Mouse (Mus musculus) testis, postnatal 14 days (tissue): ENCODE measurements around the gene Hs3st4.

Experiments
- DNase-seq: peaks from one replicate; pipeline ENCODE4 v3.0.0; 2021; ENCODE audit warnings: low spot score

The Hs3st4 gene

DNA sequence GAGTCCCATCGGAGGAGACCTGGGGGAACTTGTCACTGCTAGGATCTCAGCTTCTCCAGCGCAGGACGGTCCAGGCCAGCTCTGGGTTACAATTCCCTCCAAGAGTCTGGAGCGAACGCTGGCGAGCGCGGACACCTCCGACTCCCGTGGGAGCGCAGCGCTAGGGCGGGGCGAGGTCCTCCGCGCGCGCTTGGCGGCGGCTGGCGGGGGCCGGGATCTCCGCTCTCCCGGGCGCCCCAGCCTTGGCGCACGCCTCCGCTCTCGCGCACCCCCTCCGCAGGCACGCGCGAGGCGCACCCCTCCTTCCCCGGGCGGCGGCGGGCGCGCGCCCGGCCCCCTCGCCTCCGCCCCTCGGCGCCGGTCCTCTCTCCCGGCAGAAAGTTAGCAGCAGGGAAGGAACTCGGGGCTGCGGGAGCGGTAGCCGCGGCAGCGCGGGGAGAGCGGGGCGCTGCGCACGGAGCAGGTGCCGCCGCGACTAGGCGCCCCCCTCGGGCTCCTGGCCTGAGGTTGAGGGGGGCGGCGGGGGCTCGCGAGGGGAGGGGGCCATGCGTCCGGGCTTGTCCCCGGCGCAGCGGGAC, at the start of gene Hs3st4:
Gene Hs3st4 (plus strand): TSS at position 409 of the 578 bp plus-strand sequence.
- DNase-seq = no peak

DNA sequence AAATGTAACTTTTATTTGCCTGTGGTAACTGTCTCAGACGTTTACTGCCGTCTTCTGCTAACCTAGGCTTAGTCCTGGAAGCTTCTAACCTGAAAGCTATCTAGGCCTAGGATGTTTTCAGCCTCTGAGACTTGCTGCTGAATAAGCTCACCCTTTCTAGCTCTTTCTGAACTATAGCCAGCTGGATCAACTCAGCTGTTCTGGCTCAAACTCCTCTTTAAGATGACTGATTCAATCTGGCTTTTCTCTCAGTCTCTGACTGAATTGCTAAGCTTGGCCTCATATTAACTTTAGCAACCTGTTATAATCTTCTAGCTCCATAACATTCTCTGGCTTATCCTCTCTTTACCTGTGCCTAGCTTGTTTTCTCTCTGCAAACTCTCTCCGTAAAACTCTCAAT, 35.8 kb upstream of the Hs3st4 start:
- no peak for DNase-seq

DNA sequence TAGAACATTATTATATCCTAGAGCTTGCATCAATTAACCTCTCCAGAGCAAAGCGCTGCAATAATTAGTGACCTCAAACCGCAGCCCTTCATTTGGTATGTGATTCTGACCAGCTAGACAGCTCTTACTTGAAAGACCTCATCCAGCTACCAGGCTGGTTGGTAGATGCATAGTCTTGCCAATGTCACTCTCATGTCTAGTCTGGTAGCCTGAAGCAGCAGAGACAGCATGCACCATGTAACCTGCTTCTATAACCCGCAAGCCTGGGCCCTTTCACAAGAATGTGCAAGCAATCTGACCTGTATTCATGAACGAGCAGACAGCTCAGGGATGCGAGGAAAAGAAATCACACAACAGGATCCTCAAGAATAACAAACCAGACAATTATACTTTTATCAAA, 19.6 kb upstream of the Hs3st4 start:
- no peak for DNase-seq

DNA sequence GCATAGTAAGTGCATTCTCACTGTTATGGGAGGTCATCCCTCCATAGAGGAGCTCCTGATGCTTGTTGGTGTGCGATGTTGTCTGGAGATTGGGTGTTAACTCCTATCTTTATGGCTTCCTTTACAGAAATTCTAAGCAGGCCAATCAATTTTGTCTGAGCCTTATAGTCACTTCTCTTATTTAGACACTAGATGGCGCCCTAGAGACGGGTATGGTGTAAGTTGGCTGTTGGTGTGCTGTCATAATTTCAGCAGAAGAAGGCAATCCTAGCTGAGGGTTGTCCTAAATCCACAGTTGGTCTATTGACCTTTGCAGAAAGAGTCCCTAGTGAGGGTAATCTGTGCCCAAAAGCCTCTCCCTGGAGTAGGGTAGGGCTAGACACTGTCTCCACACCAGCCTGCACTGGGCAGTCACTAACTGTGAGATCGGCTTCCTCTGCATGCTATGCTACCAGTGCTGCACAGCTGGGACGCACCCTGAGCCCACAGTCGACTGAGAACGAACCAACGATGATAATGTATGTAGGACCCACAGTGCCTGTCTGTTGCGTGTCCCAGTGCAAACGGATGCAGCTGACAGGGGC, 18.0 kb upstream of the Hs3st4 start:
- DNase-seq = no peak

DNA sequence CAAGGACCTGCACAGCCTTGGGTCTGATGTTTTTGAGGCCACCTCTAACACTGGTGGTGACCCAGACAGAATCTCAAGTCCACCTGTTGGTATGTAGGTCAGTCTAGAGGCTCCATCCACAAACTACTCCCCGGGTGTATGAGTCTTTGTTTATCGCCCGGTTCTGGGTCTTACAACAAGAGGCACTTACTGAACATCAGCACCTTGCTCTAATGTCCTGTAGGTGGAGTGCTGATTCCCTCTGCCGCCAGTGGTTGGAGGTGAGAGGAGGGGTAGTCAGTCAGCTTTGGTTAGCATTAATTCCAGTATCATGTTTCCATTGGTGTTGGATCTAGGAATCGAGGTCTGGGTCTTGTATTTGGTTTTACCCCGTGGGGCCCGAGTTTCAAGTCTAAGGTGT, 17.2 kb upstream of the Hs3st4 start:
- no peak for DNase-seq

DNA sequence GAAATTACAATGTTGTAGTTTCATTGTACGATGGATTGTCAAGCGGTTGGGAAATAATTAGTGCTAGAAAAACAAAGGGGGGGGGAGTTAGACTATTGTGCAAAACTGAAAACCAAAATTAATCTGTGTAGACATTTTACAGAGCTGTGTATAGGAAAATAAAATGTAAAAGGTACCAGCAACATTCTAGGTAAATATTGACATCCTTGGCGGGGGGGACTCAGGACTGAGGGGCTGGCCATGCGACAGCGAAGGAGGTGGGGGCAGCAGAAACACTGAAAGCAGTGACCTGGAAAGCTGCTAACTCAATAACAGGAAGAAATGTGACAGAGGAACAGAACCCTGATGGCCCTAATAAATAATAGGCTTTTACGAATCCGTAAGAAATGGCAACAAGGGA, 7.2 kb upstream of the Hs3st4 start:
- no peak for DNase-seq

DNA sequence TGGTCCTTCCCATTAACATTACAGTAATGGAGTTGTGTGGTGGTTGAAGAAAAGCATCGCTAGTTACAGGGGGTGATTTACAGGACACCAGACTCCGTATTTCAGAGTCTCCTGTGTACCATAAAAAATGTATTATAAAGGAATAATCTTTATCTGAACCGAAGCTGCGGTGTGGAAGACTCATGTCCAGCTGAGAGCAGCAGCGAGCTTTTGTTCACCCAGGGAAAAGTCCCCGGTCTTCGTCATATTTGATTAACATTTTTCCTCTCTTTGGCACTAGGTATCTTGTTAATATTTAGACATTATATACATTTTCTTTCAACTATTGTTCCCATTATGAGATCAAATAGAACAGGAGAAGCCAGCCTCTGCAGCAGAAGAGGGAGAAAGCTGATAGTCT, 1.2 kb upstream of the Hs3st4 start:
- DNase-seq = no peak

DNA sequence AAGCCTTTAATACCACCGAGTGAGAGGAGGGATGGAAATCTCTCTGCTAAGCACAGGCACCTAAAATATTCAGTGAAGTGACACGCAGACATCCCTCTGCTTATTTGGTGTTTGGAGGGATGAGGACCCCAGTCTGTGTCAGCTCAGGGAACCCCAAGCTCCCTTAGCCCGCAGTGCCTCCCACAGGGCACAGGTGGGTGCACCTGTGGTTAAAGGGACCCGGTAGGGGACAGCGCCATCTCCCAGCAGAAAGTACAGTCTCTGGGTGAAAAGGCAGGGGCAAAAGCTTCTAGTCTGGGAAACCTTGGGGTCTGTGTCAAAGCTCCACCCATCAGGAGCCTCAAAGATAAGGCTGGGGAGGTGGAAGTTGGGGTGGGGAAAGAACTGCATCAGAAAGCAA, 659 bp upstream of the Hs3st4 start:
- no peak for DNase-seq

DNA sequence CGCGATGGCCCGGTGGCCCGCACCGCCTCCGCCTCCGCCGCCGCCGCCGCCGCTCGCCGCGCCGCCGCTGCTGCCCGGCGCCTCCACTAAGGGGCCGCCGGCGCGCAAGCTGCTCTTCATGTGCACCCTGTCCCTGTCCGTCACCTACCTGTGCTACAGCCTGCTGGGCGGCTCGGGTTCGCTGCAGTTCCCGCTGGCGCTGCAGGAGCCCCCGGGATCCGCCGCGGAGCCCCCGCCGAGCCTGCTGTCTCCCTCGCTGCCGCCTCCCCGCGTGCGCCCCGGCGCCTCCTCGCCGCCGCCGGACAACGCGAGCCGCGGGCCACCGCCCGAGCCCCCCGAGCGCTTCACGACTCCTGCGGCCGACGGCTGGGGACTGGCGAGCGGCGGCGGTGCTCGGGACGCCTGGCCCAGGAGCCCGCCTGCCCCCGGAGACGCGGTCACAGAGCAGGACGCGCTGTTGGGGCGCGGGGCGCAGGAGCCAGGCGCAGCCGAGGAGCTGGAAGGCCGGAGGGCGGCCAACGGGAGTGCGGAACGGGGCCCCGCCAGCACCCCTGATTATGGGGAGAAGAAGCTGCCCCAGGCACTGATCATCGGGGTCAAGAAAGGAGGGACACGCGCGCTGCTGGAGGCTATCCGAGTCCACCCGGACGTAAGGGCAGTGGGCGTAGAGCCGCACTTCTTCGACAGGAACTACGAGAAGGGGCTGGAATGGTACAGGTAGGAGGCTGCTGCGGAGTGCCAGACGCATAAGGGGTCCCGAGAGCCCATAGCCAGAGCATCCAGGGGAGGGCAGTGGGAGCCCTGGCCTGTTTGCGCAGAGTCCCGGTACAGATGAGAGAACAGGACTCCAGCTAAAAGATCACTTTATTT, 743 bp downstream of the Hs3st4 start:
- DNase-seq = no peak

DNA sequence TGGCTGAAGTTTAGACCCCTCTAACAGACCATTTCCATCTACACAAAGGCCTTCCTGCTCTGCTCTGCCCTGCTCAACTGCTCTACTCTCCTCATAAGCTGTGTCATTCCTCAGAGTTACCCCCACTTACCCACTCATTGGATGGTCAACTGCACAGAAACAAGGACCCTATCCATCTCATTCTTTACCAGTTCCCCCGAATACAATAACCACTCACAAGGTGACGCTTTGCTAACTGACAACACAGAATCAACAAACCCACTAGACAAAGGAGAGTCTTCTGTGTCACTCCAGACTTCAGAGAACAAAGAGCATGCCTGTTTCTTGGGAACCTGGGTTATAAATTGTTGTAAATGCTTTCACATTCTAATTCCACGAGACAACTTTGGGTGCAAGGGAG, 9.5 kb downstream of the Hs3st4 start:
- DNase-seq = no peak

DNA sequence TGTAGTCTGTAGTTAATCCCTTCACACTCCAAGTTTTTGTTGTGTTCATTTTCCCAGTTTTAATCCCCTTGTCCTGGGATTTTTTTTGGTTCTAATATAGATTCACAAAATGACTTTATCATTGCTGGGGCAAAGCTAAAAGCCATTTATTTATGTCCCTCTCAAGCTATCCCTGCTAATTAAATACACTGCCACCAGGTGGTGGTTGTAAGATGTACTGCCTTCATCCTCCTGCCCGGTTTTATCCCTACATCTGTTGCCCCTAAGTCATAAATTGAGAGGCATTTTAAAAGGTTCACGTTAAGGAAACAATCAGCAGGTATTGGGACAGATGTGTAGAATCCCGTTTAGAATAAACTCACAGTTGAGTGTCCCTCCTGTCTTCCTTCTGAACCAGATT, 14.6 kb downstream of the Hs3st4 start:
- no peak for DNase-seq

DNA sequence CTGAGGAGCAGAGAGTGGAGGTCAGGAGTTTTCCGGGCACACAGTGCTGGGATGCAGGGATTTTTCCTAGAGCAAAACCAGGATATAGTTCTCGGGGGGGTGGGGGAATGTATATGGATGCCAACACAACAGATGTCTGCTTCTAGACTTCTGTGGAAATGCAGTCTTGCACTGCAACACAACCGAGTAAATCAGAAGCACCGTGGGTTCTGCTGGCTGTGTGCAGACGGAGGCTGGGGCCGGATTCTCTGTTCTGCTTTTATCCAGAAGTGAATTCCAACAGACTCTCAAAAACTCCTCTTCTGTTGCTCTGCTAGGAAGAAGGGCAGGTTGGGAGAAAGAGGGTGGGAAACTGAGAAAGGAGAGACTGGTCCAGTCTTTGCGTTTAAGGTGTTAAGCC, 15.9 kb downstream of the Hs3st4 start:
- no peak for DNase-seq

DNA sequence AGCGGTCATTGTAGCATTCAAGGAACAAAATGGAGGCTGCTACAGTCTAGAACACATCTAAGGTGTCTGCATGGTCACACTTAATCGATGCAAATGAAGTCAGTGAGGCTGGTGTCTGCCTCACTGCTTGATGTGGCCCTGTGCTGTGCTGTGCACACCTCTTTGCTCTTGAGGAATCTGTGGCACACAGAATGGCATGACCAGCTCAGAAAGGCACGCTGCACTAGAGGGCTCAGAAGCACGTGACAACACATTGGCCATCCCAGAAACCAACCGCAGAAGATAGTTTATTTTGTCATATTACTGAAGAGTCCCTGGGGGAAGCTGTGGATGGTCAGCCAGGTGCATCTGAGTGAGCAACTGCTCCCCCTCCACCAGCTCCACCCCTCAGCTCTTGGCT, 44.2 kb downstream of the Hs3st4 start:
- DNase-seq = no peak

DNA sequence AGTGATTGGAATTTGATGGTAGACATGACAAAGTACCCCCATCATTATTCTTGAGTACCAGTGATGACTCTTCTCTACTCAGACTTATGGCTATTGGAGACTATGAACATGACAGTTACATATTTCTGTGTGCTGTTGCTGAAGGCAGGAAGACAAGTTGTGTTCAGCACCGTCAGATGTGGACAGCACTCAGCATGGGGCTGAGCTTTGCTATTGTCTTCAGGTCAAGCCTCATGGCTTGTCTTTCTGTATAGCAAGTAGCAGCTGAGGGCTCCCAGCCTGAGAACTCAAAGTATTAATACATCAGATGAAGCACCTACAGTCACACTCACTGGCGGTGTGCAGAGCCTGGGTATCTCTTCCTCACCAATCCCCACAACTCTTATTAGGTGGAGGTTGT, 49.6 kb downstream of the Hs3st4 start:
- DNase-seq = no peak

DNA sequence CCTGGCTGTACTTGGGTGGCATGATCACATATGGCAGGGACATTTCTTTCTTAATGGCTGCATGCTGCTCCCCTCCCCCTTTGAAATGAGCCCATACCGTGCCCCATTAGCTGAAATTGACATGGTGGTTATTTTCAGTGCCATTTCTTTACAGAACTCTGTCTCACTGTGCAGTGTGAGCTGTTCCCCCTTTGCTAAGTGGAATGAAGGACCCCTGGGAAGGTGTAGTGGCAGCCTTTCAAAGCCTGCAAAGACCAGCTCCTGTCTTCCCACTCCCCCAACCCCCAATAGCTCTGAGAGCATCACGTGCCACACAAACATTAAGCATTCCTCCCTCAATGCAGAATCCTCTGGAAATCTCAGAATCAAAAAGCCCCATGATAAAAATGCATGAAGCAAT, 50.7 kb downstream of the Hs3st4 start:
- no peak for DNase-seq

DNA sequence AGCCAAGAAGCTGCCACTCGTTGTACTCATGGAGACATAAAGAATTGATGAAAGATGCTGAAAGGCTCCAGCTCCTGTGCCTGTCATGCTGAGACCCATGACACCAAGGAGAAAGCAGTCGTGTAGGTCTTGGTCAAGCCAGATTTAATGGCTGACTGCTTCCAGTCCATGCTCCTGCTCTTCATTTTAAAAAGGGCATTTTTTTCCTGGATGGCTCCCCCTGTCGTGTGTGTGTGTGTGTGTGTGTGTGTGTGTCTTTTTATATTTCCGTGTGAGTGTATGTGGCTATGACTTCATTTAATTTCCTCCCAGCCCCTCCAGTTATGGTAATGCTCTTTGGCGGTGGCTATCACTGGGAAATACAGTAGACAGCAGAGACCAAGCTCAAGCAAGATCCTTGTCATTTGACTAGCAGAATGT, 54.6 kb downstream of the Hs3st4 start:
- DNase-seq = no peak

DNA sequence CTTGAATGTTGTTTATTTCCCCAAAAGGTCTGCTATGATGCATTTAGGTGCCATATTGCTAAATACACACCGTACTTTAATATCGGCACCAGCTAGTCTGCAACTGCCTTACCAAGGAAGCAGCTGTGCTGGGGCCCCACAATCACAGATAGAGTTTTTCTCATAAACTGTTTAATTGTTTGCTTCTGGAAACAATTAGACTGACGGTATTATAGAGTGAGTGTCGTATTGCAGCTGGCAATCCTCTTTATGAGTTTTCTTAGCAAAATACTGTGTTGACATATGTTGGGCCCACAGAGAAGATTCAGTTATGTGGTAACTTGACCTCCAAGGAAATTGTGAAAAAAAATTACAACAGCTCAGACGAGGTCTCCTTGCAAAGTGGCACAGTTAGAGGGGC, 56.5 kb downstream of the Hs3st4 start:
- no peak for DNase-seq

DNA sequence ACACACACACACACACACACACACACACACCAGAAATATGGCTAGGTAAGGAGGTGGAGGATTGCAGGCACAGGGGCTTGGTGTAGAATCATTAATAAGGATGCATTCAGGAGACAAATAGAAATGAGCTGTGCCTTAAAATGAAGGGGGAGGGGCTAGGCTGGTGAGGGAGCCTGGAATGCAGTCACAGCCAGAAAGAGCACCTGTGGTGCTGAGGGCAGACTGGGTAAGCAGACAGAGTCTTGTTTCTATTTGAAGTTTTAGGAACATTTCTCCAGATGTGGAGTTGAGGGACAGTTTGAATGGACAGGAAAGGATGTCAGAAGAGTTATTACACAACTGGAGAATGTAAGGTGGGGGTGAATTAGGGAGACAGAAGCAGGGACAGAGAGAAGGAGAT, 64.7 kb downstream of the Hs3st4 start:
- no peak for DNase-seq

DNA sequence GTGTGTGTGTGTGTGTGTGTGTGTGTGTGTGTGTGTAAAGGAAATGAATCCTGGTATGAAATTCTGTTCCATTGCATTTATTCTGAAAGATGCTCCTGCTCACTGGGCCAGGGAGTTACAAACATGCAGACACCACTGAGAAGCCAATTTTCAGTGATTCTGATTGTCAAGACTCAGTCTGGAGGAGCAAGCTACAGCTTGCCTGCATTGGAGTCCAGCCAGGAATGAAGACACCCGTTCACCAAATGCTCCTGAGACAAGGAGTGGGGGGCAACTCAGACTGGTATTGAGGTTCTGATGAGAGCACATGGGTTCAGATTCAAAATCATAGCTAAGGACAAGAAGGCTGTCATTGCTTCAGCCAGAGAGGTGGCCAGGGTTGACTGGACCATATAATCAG, 66.3 kb downstream of the Hs3st4 start:
- DNase-seq = no peak

DNA sequence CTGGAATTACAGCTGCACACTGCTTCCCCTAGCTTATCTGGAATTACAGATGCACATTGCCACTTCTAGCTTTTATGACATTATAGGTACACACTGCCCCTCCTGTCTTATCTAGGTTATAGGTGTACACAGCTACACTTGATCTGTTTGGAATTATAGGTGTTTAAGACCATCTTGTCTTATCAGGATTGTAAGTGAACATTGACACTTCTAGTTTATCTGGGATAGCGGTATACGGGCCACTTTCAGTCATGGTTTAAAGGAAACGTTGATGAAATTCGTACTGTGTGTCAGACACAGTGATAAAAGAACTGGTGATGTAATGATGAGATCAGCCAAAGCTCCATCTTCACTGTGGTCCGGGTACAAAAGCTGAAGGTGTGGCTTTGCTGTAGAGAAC, 67.8 kb downstream of the Hs3st4 start:
- no peak for DNase-seq

DNA sequence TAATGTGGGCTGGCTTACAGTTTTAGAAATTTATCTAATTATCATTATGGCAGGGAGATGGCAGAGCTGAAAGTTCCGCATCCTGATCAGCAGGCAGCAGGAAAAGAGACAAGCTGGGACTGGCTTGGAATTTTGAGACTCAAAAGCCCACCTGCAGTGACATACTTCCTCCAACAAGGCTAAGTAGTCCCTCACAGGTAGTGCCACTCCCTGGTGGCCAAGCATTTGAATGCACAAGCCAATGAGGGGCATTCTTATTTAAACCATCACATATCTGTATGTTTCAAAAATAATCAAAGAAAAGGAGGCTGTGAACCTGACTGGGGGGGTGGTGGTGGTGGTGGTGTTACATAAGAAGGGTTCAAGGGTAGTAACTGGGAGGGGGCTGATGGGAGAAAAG, 101.1 kb downstream of the Hs3st4 start:
- no peak for DNase-seq

DNA sequence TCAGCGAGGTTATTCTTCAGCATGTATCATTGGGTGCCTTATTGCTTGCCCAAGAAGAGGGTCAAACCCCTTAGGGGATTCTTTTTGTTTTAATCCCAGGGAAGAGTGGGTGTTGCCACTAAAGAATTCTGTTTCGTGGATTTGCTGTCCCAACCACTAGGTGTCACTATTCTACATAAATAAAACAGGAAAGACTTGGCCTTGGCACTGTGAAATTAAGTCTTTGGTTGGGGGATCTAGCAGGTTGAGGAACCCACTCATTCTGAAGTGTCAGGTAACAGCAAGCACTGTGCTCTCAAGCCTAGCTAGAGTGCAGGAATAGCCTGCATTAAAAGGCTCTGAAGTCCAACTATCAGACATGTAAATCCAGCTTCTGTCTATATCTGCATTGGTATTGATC, 146.3 kb downstream of the Hs3st4 start:
- no peak for DNase-seq

DNA sequence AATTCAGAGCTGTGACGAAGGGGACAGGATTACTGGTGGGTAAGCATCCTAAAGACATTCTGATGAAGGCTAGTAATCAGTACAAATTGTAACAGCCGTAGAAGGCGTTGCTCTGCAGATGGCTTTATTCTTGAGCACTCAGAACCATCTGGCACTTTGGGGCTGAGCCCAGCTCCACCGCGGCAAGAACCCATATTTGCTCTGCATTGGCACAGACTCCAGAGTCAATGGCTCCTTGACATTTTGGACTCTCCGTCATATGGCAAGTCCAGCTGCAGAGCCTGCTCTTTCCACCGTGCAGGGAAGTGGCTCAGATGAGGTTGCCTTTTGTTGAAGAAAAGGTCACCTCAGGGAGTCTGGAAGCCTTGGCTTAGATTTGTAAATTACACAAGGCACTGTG, 148.6 kb downstream of the Hs3st4 start:
- peak; percentile 6 for DNase-seq

DNA sequence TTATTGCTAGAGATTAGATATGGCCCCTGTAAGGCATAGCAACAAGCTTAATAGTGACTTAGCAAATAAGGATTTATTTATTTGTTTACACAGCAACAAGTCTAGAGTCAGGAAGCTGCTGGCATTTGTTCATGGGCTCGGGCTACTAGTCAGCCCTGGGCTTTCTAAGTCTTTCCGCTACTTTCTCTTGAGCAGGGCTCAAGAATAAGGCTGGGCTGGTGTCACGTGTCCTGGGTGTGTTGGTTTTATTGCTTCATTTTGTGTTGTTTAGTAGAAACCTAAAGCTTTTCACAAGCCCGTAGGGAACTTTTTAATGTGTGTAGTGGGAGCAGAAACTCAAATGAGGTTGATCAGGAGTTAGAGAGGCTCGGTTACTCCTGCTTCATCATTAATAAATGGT, 153.5 kb downstream of the Hs3st4 start:
- no peak for DNase-seq
